Mouse (Mus musculus): ENCODE measurements around the gene Mip.
"Not testable (repeated sequence)": the region's sequence is repeated elsewhere in the genome, so short reads cannot be mapped to it uniquely, and the experiment has no call there.

The Mip gene

GRCm38 (mm10) chr10:128225538-128225937 is at the start of gene Mip:
Gene Mip (plus strand): TSS chr10:128225838.
- DNase-seq (ENCODE audit: extremely low spot score, low spot score) = no peak

- DNase-seq (ENCODE audit: extremely low spot score, low spot score) = peak; percentile 79
These were observed 49.5 kb upstream of the Mip start for GRCm38 (mm10) chr10:128175996-128176755.

DNA sequence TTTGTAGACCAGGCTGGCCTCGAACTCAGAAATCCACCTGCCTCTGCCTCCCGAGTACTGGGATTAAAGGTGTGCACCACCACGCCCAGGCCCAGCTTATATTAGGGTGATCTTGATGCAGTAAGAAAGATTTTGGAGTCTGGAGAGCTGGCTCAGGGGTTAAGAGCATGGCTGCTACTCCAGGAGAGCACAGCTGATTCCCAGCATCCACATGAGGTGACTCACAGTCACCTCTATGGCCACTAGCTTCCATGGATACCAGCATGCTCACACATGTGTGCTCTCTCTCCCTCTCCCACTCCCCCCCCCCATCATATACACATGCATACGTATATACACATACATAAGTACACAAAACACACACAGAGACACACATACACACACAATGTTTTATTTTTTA is 48.3 kb upstream of the Mip start:
- DNase-seq (ENCODE audit: extremely low spot score, low spot score) = no peak

DNA sequence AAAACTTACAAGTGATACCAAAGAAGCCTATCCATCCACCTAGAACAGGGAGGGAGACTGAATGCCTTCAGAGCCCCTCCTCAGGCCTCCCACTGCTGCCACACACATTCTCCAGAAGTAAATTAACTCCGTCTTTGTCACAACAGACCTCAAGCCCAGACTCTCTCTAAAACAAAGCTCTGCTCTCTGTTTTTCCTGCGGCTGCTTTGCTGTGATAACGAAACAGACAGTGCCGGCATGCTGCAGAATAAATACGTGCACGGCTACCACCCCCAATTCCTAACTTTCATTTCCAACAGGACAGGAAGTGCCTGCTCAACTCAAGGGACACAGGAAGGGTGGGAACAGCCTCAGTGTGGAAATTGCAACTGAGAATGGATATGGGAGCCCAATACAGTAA is 45.6 kb upstream of the Mip start, which contains the start of gene Rbms2:
Rbms2 (minus strand) TSS at position 309 of the 400 bp plus-strand sequence.
- DNase-seq (ENCODE audit: extremely low spot score, low spot score) = peak; percentile 28

- DNase-seq (ENCODE audit: extremely low spot score, low spot score) = no peak
These were observed 41.3 kb upstream of the Mip start for GRCm38 (mm10) chr10:128184296-128184695.

DNA sequence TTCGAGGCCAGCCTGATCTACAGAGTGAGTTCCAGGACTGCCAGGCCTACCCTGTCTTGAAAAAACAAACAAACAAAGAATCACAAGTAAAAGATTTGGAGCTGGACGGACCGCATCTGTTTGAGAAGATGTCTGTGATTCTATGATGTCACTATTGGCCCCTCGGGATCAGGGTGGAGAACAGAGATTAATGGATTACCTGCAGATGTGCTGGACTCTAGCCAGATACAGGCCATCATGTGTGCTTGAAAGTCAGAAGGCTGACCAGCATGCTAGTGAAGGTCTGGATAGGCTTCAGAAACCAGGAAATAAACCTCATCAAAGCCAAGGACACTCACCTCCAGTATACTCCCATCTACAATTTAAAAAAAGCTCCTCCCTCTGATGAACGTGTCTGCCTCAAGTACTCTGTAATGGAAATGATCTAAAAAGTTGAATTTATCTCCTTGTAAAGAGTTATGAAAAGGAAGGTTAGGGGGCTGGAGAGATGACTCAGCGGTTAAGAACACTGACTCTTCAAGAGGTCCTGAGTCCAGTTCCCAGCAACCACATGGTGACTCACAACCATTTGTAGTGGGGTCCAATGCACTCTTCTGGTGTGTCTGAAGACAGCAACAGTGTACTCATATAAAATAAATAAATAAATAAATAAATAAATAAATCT is 40.2 kb upstream of the Mip start:
- no peak for DNase-seq (ENCODE audit: extremely low spot score, low spot score)

DNA sequence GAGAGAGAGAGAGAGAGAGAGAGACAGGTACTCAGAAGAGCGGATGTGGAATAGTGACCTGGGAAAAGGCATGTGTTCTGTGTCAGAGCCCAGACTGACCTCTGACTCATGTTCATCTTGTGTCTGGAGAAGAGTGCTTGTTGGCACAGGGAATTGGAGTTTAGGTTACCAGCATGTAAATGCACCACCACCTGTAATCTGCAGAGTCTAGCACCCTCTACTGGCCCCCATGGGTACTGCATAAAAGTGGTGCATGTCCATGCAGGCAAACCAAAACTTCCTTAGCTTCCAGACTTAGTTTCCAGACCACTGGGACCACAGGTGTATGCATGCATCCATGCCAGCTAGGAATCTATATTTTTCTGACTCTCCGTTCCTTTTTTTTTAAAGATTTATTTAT is 39.7 kb upstream of the Mip start:
- DNase-seq (ENCODE audit: extremely low spot score, low spot score) = peak; percentile 95

DNA sequence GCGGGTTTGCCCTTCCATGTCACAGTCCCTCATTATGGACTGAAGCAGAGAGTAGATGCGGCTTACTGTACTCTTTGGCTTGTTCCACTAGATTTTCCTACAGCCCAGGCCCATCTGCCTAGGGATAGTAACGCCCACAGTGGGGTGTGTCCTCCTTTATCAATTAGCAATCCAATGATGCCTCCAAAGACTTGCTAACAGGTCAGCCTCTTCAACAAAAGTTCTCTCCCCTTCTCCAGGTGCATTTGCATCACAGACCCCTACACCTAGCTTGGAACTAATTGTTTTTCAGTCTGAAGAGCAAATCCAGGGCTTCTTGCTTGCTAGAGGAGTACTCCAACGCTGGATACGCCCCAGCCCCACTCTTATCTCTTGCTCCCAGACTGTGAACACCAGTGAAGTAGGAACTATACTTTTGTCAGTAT is 38.4 kb upstream of the Mip start:
- DNase-seq (ENCODE audit: extremely low spot score, low spot score) = no peak

GRCm38 (mm10) chr10:128188242-128188877 is 37.3 kb upstream of the Mip start:
- DNase-seq (ENCODE audit: extremely low spot score, low spot score) = peak; percentile 64

GRCm38 (mm10) chr10:128191472-128191871 is 34.2 kb upstream of the Mip start:
- DNase-seq (ENCODE audit: extremely low spot score, low spot score) = no peak

- DNase-seq (ENCODE audit: extremely low spot score, low spot score) = not testable (repeated sequence)
These were observed 33.4 kb upstream of the Mip start for GRCm38 (mm10) chr10:128192030-128192766.

DNA sequence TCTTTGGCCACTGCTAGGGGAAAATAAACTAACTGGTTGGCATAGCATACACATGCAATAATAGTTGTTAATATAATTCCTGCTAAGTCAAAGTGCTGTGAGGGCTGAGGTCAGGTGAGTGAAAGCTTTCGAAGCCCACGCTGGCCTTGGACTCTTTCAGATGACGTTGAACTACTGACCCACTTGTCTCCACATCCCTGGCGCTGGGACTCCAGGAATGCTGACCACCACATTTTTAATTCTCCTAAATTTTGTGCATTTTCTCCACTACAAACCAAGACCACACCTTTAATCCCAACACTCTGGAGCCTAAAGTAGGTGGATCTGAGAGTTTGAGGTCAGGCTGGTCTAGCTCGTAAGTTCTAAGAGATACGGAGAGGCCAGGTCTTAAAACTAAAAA is 32.5 kb upstream of the Mip start:
- DNase-seq (ENCODE audit: extremely low spot score, low spot score) = no peak

DNA sequence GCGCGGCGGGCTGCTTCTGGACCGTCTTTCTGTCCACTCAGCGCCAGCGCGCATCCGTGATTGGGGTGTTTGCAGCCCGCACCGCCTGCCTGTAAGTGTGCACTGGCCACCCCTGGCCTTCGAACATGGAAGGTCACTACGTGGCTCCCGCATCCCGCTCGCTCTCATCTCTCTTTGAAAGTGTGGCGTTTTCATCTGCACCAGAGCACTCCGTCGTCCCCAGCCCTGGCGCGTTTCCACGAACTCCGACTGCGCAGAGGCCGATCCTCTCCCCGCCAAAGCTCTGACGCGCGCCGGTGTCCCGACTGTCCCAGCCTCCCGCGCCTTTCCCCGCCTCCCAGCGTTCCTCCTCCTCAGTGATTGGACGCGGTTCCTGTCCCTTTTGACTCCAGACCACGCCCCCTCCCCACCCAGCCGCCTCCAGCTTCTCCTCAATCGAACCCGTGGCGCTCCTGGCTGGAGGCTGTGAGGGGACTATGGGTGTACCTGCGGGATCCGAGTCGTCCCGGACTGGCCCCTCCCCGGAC is 31.6 kb upstream of the Mip start, which contains the start of gene Gls2:
Gls2 (plus strand) TSS at position 434 of the 527 bp plus-strand sequence.
- peak; percentile 99 for DNase-seq (ENCODE audit: extremely low spot score, low spot score)

DNA sequence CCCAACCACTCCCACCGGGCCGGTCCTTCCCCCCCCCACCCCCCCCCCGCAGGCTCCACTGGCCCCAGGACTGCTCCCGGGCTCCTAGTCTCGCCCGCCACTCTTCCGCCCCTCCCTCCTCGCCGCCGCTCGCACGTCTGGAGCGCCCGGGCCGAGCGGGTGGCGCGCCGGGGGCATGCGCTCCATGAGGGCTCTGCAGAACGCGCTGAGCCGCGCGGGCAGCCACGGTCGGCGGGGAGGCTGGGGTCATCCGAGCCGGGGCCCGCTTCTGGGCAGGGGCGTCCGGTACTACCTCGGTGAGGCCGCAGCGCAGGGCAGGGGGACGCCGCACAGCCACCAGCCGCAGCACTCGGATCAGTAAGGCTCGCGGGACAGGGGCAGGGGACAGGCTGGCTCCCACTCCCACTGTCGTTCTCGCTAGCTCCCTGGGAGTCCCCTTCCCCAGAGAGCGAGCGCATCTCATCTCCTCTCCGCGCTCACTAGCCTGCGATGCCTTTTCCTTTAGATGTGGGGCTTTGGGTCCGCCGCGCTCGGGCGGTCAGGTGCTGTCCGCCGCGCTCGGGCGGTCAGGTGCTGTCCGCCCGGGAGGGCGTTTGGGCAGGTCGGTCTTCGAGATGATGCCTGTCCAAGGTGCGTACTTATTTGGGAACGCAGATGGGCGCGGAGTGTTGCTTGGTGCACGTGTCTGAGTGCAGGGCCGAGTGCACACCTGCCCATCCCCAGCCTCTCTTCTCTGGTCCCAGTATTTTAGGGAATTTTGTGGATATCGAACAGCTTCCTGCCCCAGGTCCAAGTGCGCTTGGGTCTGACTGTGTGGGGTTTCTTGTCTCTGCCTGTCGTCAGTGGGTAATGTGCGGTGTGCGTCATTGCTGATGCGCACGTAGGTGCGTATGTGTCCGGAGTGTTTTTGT is 30.8 kb upstream of the Mip start:
- no peak for DNase-seq (ENCODE audit: extremely low spot score, low spot score)

GRCm38 (mm10) chr10:128201856-128202255 is 23.8 kb upstream of the Mip start:
- no peak for DNase-seq (ENCODE audit: extremely low spot score, low spot score)

DNA sequence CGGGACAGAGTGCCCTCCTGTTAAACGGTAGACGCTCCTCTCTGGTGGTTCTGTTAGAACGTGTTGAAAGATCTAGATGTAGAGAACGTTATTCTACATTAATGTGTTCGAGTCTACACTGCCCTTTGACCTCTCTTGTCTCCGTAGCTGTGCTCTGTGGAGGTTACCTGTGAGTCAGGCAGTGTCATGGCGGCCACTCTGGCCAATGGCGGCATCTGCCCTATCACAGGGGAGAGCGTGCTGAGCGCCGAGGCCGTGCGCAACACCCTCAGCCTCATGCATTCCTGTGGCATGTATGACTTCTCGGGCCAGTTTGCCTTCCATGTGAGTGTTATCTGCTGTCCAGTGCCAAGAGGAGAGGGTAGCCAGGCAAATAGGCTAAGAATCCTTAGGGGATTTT is 20.7 kb upstream of the Mip start:
- no peak for DNase-seq (ENCODE audit: extremely low spot score, low spot score)

- no peak for DNase-seq (ENCODE audit: extremely low spot score, low spot score)
These were observed 17.3 kb upstream of the Mip start for GRCm38 (mm10) chr10:128208326-128208725.

DNA sequence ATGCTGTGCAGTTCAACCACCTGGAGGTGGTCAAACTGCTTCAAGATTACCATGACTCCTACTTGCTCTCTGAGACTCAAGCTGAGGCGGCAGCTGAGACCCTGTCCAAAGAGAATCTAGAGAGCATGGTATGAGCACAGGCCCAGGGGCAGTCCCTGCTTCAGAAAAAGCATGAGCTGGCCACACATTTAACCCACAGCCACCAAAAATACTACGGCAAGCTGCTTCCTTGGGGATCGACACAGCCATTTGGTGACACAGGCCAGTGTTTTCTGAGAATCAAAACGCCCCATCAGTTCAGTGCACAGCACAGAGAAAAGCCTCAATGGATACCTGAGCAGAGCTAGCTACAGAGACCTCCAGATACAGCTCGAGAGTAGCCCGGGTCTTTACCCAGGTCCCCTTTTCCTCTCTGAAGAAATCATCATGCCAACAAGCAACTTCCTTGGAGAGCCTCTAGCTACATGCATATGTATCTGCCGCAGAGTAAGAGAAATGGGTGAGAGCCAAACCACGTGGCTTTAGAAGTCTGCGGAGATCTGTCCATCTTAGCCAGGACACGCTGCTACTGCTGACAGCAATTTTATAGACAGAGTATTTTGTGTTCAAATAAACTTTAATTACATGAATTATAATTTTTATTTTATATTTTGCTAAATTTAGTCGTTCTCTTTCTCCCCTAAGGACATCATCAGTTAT is 16.2 kb upstream of the Mip start:
- no peak for DNase-seq (ENCODE audit: extremely low spot score, low spot score)

DNA sequence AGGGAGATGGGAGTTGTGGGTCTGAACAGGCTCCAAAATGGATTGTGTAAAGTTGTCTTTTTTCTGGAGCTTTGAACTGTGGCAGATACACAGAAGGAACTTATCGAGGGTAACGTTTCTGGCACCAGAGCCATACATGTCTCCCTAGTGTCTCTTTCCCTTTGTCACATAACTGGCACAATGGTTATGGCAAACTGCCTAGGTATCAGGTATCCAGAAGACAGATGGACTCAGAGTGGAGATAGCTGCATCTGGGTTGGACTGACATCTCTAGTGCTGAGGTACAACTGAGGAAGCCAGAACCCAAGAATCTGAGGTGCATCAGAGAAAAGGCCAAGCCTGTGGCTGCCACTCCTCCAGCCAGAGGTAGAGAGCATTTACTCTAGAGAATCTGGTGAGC is 15.5 kb upstream of the Mip start:
- no peak for DNase-seq (ENCODE audit: extremely low spot score, low spot score)

- no peak for DNase-seq (ENCODE audit: extremely low spot score, low spot score)
These were observed 14.7 kb upstream of the Mip start for GRCm38 (mm10) chr10:128210954-128211353.
